Mouse (Mus musculus): ENCODE data around the gene Arid5b. TPM values are rescaled to one million over a fixed set of nuclear protein-coding genes. Genes with fewer than 3 reads are reported as not detected.
A peak's percentile ranks its signal among the peaks of the same experiment; 100 is the strongest.

Gene Arid5b
- polyA plus RNA-seq, 1 experiment from 2014 or later, result 33.1 TPM

DNA sequence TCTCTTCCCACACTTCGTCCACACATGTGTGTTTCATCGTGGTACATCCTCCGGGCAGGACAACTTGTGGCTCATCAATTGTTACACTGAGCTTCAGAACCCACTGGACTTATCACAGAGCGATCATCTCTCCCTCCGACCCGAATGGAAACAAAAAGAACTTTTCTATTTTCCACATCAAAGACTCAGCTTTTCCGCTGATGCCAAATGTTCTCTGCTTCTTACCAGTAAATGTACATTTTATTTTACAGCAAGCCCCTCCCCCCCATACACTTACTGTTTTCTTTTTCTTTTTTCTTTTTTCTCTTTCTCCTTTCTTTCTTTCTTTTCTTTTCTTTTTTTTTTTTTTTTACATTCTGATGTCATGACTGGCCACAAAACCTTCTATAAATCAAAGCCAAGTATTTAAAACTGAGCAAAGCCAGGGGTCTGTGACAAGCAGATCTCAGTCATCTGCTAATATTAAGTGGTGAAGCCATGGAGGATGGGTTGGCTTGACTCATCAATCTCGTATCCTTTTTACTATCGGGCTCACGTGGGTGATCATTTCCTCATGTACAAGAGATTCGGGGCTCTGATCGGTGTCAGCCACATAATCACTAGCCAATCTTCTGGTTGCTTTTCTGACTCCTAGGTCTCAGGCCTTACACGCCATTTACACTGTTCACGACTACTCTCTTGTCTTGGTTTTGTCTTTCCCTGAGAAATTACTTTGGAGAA, 124.3 kb downstream of the Arid5b start:
- no peak overlapping the region for H3K9ac ChIP-seq
- no peaks in the 10 kb centered on the region for H3K4me1 ChIP-seq
- H3K27me3 ChIP-seq (replicated peaks), result no peaks in the 10 kb centered on the region
- WGBS, result 87% methylated on average over 14 of the region's 14 CpGs
- no peaks in the 10 kb centered on the region for H3K9me3 ChIP-seq
- ATAC-seq (ENCODE audit: insufficient read depth, low FRiP score, low read depth), result no peak
- H3K27ac ChIP-seq, result no peak overlapping the region
- no peak overlapping the region for H3K4me2 ChIP-seq
- no peak overlapping the region for H3K4me3 ChIP-seq (replicated peaks)
- peaks cover 8% of the 10 kb centered on the region; the same call in 1 of the 2 replicates for H3K36me3 ChIP-seq

DNA sequence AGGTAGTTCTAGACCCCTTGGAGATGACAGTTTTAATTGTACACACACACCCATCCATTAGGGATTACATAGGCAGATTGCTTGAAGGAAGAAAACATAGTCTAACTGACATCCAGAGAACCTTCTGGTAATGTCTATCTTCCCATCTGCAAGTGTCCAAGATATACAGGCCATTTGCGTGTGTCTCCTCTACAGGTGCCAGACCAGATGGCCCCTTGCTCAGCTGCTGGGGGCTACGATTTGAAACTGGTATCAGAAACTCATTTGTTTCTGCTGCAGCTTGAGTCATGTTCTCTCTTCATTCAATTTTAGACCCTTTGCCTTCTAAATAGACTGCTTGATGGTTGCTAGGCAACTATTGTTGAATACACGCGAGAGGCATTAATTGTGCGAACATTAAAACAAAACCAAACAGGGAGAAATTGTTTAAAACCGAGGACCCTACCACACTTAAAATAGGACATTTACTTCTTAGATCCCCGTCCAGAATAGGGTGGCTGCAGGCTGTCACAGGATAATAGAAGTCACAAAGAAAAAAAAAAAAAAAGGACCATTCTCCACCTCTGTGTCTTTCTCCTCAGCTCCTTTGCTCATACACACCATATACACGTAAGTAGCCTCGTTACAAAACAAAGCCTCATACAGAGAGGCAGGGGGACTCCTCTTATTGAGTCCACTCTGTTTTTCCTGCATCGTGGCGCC, 125.0 kb downstream of the Arid5b start:
- H3K4me1 ChIP-seq, result peaks cover 5% of the 10 kb centered on the region; the same call in 1 of the 2 replicates
- no peak overlapping the region for H3K4me2 ChIP-seq
- no peaks in the 10 kb centered on the region for H3K9me3 ChIP-seq
- peaks cover 8% of the 10 kb centered on the region; the same call in 1 of the 2 replicates for H3K36me3 ChIP-seq
- no peak overlapping the region for H3K4me3 ChIP-seq (replicated peaks)
- no peaks in the 10 kb centered on the region for H3K27me3 ChIP-seq (replicated peaks)
- no peak for ATAC-seq (ENCODE audit: insufficient read depth, low FRiP score, low read depth)
- no peak overlapping the region for H3K9ac ChIP-seq
- 72% methylated on average over 11 of the region's 11 CpGs for WGBS
- H3K27ac ChIP-seq, result no peak overlapping the region

DNA sequence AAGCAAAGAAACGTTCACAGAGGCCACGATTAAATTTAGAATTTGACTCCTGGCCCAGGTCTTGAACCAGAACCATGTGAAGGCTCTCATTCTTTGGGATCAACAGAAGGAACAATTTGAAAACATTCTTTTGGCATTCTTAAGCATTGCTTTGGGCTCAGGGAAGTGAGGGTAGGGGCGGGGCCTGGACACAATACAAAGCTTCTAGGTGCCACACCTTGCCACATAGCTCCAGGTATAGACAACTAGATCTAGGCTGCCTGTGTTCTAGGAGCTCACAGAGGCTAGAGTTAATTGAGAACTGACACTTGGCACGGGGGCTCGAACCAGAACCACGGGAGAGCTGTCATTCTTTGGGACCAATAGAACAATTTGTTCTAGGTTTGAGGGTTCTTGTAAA, 130.0 kb downstream of the Arid5b start:
- peaks cover 10% of the 10 kb centered on the region; the same call in 1 of the 2 replicates for H3K4me1 ChIP-seq
- no peak overlapping the region for H3K4me2 ChIP-seq
- ATAC-seq (ENCODE audit: insufficient read depth, low FRiP score, low read depth), result no peak
- no peak overlapping the region for H3K9ac ChIP-seq
- 72% methylated on average over 6 of the region's 6 CpGs for WGBS
- H3K9me3 ChIP-seq, result no peaks in the 10 kb centered on the region
- no peaks in the 10 kb centered on the region for H3K27me3 ChIP-seq (replicated peaks)
- no peak overlapping the region for H3K4me3 ChIP-seq (replicated peaks)
- H3K36me3 ChIP-seq, result peaks cover 8% of the 10 kb centered on the region; the same call in 1 of the 2 replicates
- H3K27ac ChIP-seq, result peak overlapping the region; percentile 67; the same call in 1 of the 2 replicates

DNA sequence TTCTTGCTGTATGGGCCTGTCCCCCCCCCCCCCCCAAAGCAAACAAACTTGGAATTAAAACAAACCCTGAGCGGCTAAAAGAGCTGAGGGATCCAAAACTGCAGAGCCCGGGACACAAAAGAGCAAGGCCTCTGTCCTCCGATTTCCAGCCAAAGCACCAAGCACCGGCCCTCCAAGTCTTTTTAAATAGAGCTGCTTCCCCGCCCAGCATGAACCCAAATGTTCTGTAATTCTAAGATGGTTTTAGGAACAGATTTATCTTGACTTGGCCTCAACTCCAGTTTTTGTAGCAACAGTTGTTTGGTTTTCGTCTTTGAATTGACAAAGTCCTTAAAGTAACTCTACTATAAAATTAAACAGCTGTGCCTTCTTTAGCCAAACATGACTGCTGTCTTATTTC, 130.8 kb downstream of the Arid5b start:
- Histone ChIP-seq H3K36me3 (peaks cover 8% of the 10 kb centered on the region; the same call in 1 of the 2 replicates), H3K4me3 (replicated peaks) (no peak overlapping the region), H3K27me3 (replicated peaks) (no peaks in the 10 kb centered on the region), H3K9me3 (no peaks in the 10 kb centered on the region), H3K4me1 (peaks cover 10% of the 10 kb centered on the region; the same call in 1 of the 2 replicates), H3K4me2 (no peak overlapping the region), H3K27ac (peak overlapping the region; percentile 67; the same call in 1 of the 2 replicates), H3K9ac (no peak overlapping the region)
- 28% methylated on average over 6 of the region's 6 CpGs for WGBS
- ATAC-seq (ENCODE audit: insufficient read depth, low FRiP score, low read depth), result no peak

DNA sequence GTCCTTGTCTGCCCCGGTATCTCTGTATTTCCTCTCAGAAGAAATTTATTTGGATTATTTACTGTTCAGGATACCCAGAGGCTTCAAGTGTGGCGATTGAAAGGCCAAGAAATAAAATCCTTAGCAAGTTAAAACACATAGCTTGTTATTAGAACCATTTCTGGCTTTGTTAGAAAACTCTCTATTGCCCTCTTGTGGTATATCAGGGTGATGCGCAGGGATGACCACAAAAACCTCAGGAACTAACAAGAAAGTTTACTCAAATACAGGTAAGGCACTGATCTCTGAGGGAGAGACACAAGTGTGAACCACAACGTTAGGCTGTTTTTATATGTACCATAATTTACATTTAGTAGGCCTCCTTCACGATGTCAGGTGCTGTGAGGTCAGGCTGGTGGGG, 131.7 kb downstream of the Arid5b start:
- WGBS, result 6% methylated on average over 5 of the region's 5 CpGs
- Histone ChIP-seq H3K4me1 (peaks cover 10% of the 10 kb centered on the region; the same call in 1 of the 2 replicates), H3K27me3 (replicated peaks) (no peaks in the 10 kb centered on the region), H3K36me3 (peaks cover 5% of the 10 kb centered on the region; the same call in 1 of the 2 replicates), H3K27ac (peak overlapping the region; percentile 49; the same call in 1 of the 2 replicates), H3K9me3 (no peaks in the 10 kb centered on the region), H3K9ac (no peak overlapping the region), H3K4me2 (no peak overlapping the region), H3K4me3 (replicated peaks) (no peak overlapping the region)
- ATAC-seq (ENCODE audit: insufficient read depth, low FRiP score, low read depth), result no peak; the same call in 1 of the 2 replicates

DNA sequence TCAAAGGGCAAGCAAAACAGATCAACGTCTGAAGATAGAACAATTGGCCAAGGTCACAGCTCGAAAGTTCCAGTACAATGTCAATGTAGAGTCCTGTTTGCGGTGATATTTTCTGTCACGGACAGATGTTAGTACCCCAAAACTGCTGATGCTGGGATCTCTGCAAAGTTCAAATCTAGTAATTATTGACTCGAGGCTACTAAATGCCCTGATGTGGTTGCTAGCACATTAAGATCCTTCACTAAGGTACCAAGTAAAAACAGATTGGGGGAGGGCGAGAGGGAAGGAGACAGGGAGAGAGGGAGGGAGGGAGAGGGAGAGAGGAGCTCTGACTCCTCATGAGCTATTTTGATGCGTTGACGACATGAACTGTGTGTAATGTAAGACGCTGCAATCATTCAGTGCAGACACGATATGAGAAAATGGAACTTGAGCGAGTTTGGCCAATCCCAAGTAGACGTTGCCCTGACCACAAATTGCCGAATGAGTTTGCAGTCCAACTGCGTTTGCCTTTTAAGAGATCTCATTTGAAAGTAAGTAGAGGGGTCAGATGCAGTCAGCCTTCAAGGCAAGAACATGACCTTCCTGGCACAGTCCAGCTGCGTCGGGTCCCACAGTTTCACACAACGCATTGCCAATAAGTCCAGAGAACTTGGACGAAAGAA, 133.1 kb downstream of the Arid5b start:
- no peak overlapping the region for H3K27ac ChIP-seq
- peaks cover 10% of the 10 kb centered on the region; the same call in 1 of the 2 replicates for H3K4me1 ChIP-seq
- ATAC-seq (ENCODE audit: insufficient read depth, low FRiP score, low read depth), result no peak
- H3K4me2 ChIP-seq, result no peak overlapping the region
- H3K9ac ChIP-seq, result no peak overlapping the region
- no peaks in the 10 kb centered on the region for H3K27me3 ChIP-seq (replicated peaks)
- WGBS, result 87% methylated on average over 18 of the region's 18 CpGs
- H3K36me3 ChIP-seq, result no peaks in the 10 kb centered on the region
- no peaks in the 10 kb centered on the region for H3K9me3 ChIP-seq
- no peak overlapping the region for H3K4me3 ChIP-seq (replicated peaks)

DNA sequence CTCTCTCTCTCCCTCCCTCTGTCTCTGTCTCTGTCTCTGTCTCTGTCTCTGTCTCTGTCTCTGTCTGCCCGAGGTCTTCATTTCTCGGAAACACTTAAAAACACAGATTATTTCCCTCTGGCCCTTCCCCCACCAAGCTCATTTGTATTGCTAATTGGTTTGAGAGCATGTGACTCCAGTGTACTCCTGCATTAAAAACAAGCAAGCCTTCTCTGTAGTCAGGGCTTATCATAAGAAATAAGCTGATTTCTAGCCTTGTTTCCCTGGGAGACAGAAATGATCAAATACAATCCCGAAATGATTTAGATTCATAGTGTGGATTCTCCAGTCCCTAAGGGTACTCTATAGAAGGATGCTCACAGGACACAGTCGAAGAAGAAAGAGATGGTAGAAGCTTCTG, 136.0 kb downstream of the Arid5b start:
- no peak for ATAC-seq (ENCODE audit: insufficient read depth, low FRiP score, low read depth)
- no peak overlapping the region for H3K9ac ChIP-seq
- no peaks in the 10 kb centered on the region for H3K9me3 ChIP-seq
- no peak overlapping the region for H3K4me2 ChIP-seq
- H3K4me3 ChIP-seq (replicated peaks), result no peak overlapping the region
- 85% methylated on average over 4 of the region's 4 CpGs for WGBS
- no peak overlapping the region for H3K27ac ChIP-seq
- no peaks in the 10 kb centered on the region for H3K27me3 ChIP-seq (replicated peaks)
- peaks cover under 1% of the 10 kb centered on the region; the same call in 1 of the 2 replicates for H3K4me1 ChIP-seq
- H3K36me3 ChIP-seq, result no peaks in the 10 kb centered on the region

DNA sequence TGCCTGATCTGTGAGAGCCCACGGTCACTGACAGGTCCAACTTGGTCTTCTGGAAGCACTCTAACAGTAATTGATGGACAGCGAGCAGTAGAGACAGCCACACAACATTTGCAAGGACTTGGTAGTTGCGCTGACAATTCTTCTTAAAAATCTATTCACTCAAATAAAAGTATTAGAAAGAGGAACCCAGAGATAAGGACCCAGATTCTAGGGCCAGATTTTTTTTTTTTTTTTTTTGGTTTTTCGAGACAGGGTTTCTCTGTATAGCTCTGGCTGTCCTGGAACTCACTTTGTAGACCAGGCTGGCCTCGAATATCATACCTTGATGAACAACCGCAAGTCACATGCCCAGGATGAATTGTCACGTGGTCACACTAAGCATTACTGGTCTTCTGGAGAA, 137.0 kb downstream of the Arid5b start:
- Histone ChIP-seq H3K36me3 (no peaks in the 10 kb centered on the region), H3K4me1 (peaks cover 10% of the 10 kb centered on the region)
- WGBS, result 86% methylated on average over 7 of the region's 7 CpGs

DNA sequence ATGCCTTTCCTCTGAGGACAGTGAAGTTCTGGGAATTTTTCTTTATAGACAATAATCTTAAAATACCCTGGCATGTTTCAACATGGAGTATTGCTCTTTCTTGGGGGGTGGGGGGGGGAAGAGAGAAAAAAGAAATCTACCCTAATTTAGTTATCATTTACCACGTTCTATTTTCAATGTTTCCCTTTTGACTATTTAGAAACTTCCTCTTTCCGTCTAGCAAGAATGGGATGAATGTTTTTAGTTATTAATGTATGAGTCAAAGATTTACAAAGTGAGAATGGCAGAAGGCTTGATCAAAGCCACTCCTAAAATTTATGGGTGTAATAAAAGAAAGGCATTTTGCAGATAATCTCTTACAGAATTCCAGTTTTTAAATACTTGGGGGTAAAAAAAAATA, 137.7 kb downstream of the Arid5b start:
- no peak for ATAC-seq (ENCODE audit: insufficient read depth, low FRiP score, low read depth)
- Histone ChIP-seq H3K9me3 (no peaks in the 10 kb centered on the region), H3K36me3 (no peaks in the 10 kb centered on the region), H3K4me1 (peaks cover 17% of the 10 kb centered on the region), H3K4me2 (no peak overlapping the region), H3K27ac (no peak overlapping the region), H3K4me3 (replicated peaks) (no peak overlapping the region), H3K27me3 (replicated peaks) (no peaks in the 10 kb centered on the region), H3K9ac (no peak overlapping the region)
- 39% methylated on average over 2 of the region's 2 CpGs for WGBS

More for the DNA sequence above, 137.0 kb downstream of the Arid5b start:
- Histone ChIP-seq H3K4me2 (no peak overlapping the region), H3K4me3 (replicated peaks) (no peak overlapping the region), H3K27me3 (replicated peaks) (no peaks in the 10 kb centered on the region), H3K9ac (no peak overlapping the region), H3K9me3 (no peaks in the 10 kb centered on the region), H3K27ac (no peak overlapping the region)
- no peak for ATAC-seq (ENCODE audit: insufficient read depth, low FRiP score, low read depth)

DNA sequence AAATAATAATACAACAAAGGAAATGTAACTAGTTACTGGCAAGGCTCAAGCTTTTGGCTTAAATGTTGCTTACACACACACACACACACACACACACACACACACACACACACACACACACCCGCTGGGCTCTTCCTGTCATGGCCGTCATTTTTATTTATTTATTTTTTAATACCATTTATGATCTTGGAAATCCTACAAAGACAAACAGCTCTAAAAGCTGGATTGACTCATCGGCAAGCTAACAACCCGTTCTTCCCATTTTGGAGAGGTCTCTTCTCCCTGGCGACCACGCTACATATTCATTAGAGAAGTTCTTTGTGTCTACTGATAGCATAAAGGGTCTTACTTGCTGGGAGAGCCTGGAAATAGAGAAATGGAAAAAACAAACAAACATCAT, 138.2 kb downstream of the Arid5b start:
- WGBS, result 64% methylated on average over 6 of the region's 6 CpGs

DNA sequence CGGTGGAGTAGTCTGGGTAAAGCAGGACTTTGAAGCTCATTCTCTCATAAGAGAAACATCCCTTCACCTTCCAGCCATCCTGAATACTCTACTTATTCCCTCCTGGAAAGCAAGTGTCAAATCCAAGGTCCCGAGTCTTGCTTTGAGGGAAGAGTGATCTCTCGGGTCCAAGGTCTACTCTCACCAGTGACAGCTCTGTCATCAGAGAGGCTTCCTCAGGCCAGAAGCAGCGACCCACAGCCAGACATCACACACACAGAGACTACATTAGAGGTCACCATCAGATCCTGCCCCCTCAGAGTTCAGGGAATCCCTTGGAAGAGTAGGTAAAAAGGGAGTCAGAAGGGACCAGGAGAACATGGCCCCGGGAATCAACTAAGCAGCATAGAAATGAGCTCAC, 140.4 kb downstream of the Arid5b start:
- peaks cover 18% of the 10 kb centered on the region for H3K4me1 ChIP-seq
- no peak for ATAC-seq (ENCODE audit: insufficient read depth, low FRiP score, low read depth)
- H3K4me3 ChIP-seq (replicated peaks), result no peak overlapping the region
- 92% methylated on average over 5 of the region's 5 CpGs for WGBS
- H3K9ac ChIP-seq, result no peak overlapping the region
- 0 out of 2 replicates have a peak, but pooled peaks cover 5% of the 10 kb centered on the region for H3K36me3 ChIP-seq
- H3K27ac ChIP-seq, result no peak overlapping the region
- no peaks in the 10 kb centered on the region for H3K27me3 ChIP-seq (replicated peaks)
- no peak overlapping the region for H3K4me2 ChIP-seq
- no peaks in the 10 kb centered on the region for H3K9me3 ChIP-seq

More for the DNA sequence above, 138.2 kb downstream of the Arid5b start:
- Histone ChIP-seq H3K27me3 (replicated peaks) (no peaks in the 10 kb centered on the region), H3K9me3 (no peaks in the 10 kb centered on the region), H3K27ac (no peak overlapping the region), H3K4me3 (replicated peaks) (no peak overlapping the region), H3K4me1 (peaks cover 18% of the 10 kb centered on the region), H3K36me3 (no peaks in the 10 kb centered on the region), H3K4me2 (no peak overlapping the region), H3K9ac (no peak overlapping the region)
- ATAC-seq (ENCODE audit: insufficient read depth, low FRiP score, low read depth), result no peak
